Mouse (Mus musculus) activated CD4-positive, CD25-positive, alpha-beta regulatory T cell, adult 9 weeks (primary cell): ENCODE measurements around the gene Chka. TPM values are rescaled to one million over a fixed set of nuclear protein-coding genes. Genes with fewer than 3 reads are reported as not detected.

Source experiments
- polyA plus RNA-seq: library from polyadenylated mRNA; unstranded; fragments of 100-300 nt; shearing (Covaris generic); gene quantifications from one replicate; pipeline ENCODE4 v1.2.1, GENCODE M21; 2017

Chka gene
- 2.2 TPM for polyA plus RNA-seq

DNA sequence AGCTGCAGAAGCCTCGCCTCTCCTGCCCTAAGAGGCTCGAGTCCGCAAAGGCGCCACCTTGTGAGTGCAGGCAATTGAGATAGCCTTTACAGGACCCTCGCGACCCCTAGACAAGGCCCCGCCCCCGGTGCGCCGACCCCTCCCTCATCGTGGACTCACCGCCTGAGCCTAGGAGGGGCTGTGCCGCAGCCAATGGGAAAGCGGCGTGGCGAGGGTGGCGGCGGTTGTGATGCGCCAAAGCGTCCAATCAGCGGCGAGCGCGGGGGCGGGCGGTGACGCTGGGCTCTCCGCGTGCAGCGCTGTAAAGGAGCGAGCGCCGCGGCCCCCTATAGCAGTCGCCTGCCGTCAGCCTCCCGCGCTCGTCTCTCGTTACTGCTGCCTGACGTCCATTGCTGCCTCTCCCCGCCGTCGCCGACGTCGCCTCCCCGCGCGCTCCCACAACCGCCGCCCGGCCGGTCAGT, at the start of gene Chka:
Chka (plus strand) TSS at position 272 of the 461 bp plus-strand sequence.

DNA sequence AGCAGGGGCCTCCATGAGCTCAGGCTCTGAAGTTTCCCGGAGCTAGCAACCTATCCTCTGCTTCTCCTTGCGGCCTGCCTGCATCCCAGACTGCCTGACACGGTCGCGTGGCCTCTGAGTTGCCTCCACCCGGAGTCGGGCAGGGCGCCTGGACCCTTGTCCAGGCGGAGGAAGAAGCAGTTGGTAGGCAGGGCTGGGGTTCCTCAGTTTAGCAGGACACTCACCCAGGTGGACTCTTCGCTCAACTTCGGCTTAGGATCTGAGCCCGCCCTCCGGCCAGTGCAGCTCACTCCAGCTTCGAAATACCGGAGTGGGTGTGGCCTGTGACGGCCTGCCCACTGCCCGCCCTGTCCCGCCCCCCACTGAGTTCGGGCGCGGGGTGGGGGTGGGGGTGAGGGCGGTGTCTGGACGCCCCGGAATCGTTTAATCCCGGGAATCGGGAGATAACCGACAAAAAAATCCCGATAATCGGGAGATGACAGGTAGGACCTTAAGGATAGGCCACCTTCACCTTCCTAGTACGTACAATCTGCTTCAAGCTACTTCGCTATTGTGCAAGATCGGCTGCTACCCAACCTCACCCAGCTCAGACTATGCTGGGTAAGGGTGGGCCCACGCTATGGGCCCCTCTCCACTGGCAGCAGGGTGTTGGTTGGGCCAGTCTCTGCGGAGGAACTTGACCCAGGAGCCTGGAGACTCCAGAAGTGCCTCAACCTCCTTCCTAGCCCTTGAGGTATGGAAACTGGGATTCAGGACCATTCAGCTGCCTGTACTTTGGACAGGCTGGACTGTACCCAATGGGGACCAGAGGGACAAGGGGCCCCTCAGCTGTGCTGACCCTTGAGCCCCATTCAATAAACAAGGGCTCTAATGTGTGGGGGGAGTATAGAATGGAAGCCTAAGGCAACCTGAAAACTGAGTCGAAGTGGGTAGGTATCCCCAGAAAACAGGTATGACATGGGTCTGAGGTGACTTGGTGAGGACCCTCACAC, 55.5 kb downstream of the Chka start, which contains the start of gene Tcirg1:
Tcirg1 (minus strand) TSS at position 339 of the 992 bp plus-strand sequence.

GRCm38 (mm10) chr19:3912337-3913204, 61.0 kb downstream of the Chka start, which contains the start of gene Ndufs8:
TSS of gene Ndufs8 (minus strand) at chr19:3912774.

DNA sequence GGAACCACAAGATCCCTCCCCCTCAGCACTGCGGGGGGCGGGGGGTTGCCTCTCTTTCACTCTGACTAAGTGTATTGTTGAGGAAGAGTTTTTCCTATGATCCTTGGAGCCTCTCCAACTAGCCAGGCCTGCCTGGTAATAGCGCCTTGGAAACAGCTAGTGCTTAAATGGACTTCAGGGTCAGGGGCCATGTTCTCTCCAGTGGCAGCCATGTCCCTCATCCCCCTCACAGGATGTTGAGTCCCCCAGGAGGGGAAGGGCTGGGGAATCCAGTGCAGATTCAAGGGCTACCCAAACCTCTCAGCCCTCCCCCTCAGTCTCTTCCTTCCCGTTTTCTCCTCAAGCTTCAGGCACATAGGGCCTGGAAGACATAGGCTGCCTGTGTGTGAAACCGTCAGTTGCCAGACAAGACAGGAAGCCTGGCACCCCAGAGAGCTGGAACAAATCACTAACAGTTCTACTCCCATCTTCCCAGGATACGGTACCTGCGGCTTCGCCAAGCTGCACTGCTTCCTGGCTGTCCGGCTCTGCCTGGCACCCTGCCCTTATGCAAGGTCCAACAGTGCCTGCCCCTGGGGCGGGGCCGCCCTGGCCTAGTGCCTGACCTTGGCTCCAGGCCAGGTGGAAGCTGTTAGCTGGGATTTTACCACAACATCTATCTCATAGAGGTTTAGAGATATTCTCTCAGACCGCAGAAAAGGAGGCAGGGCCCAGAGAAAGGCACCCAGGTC, 77.8 kb downstream of the Chka start, which contains the start of gene Aldh3b1:
Aldh3b1 (minus strand) TSS at position 598 of the 731 bp plus-strand sequence.

DNA sequence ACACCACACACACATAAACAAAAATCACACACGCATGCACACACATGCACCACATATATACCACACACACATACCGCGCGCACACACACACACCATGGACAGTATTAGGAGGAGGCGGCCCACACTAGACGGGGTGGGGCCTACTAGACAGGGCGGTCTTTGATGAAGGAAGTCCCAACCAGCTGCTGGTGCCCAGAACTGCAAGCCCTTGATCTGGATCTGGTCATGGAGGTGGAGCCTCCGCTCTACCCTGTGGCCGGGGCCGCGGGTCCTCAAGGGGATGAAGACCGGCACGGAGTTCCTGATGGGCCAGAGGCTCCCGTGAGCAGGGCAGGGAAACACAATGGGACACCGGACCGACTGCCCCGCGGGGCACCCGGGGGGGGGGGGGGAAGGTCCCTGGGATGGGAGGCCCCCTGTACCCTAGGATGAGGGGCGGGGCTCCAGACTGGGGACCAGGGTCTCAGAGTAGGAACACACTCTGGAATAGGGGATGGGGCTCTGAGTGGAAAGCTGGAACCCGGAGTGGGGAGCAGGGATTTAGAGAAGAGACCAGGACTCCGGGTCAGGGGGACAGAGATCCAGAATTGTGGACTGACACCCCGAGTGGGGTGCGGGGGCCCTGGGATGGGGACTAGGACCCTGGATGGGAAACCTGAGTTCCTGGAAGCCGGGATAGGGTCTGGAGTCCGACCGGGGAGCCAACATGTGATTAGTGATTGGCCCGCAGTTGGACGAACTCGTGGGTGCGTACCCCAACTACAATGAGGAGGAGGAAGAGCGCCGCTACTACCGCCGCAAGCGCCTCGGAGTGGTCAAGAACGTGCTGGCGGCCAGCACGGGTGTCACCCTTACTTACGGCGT, 83.7 kb downstream of the Chka start, which contains the start of gene Unc93b1:
Unc93b1 (plus strand) TSS at position 155 of the 864 bp plus-strand sequence.

Other genes with a start within 250 kb of the Chka start
- gene Lrp5, start 165.2 kb upstream of the Chka start, polyA plus RNA-seq, result 0.09 TPM
- gene 1810055G02Rik, start 143.5 kb upstream of the Chka start, polyA plus RNA-seq, result 5.6 TPM
- 43.1 TPM for gene Kmt5b, start 84.4 kb upstream of the Chka start, polyA plus RNA-seq
- 71.7 TPM for gene Tcirg1, start 55.4 kb downstream of the Chka start, polyA plus RNA-seq
- gene Ndufs8, start 61.0 kb downstream of the Chka start, polyA plus RNA-seq, result 230 TPM
- 0.75 TPM for gene Aldh3b1, start 78.0 kb downstream of the Chka start, polyA plus RNA-seq
- gene Unc93b1, start 83.4 kb downstream of the Chka start, polyA plus RNA-seq, result 58.1 TPM
- not detected for gene Aldh3b3, start 106.9 kb downstream of the Chka start, polyA plus RNA-seq
- gene Aldh3b2, start 120.6 kb downstream of the Chka start, polyA plus RNA-seq, result not detected
- 0.40 TPM for gene Acy3, start 134.8 kb downstream of the Chka start, polyA plus RNA-seq
- 0.16 TPM for gene Tbx10, start 141.0 kb downstream of the Chka start, polyA plus RNA-seq
- gene Nudt8, start 148.8 kb downstream of the Chka start, polyA plus RNA-seq, result 8.7 TPM
- 1.8 TPM for gene Gm49405, start 148.9 kb downstream of the Chka start, polyA plus RNA-seq
- 1.7 TPM for gene Doc2g, start 151.5 kb downstream of the Chka start, polyA plus RNA-seq
- gene Ndufv1, start 161.0 kb downstream of the Chka start, polyA plus RNA-seq, result 155 TPM
- gene Gstp1, start 186.2 kb downstream of the Chka start, polyA plus RNA-seq, result 631 TPM
- gene Gstp2, start 194.2 kb downstream of the Chka start, polyA plus RNA-seq, result 3.4 TPM
- 112 TPM for gene Gstp3, start 207.8 kb downstream of the Chka start, polyA plus RNA-seq
- not detected for gene Cabp2, start 229.8 kb downstream of the Chka start, polyA plus RNA-seq
- 956 TPM for gene Cdk2ap2, start 245.4 kb downstream of the Chka start, polyA plus RNA-seq
- 367 TPM for gene Pitpnm1, start 248.2 kb downstream of the Chka start, polyA plus RNA-seq